Mouse (Mus musculus) bone marrow, adult 2 months (tissue): Measurements from ENCODE around the gene Gm42417.

ENCODE experiments used
- CTCF ChIP-seq: fragments of 200-500 bp; IDR thresholded peaks from 2 replicates; pipeline ENCODE4 v1.5.1; 2011; ENCODE audit warnings: low read length, control low read depth; ENCODE audit not compliant: control insufficient read depth, insufficient read depth
- POLR2A ChIP-seq: fragments of 200-500 bp; IDR thresholded peaks from 2 replicates; pipeline ENCODE4 v1.6.1; 2011; ENCODE audit warnings: low read depth, mild to moderate bottlenecking, control low read depth, low read length, borderline replicate concordance; ENCODE audit not compliant: control insufficient read depth

DNA sequence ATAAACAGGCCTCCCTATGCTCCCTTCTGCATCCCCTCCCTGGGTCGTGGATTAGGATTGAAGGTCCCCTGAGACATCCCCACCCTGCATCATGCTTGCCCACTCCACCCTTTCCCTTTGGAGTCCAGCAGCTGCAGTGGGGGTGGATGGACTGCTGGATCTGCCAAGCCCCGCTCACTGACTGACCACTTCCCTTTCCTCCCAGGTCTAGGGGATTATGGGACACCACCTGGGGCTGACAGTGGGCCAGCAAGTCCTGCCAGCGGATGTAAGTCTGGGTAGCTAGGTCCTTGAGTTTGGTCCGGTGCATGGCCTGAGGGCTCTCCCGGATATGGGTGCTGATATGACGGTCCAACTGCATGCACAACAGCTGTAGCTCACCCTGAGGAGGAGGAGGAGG is 24.9 kb upstream of the Gm42417 start:
- TF ChIP-seq POLR2A (no peak), CTCF (no peak)
